Mouse (Mus musculus) G1E (cell line): ENCODE results near the gene Sdhaf1.

Experiments
- CTCF ChIP-seq: IDR thresholded peaks from 2 replicates; pipeline ENCODE4 v1.5.1; 2012; ENCODE audit warnings: low read depth, low read length, inconsistent platforms, mixed read lengths
- GATA1 ChIP-seq: IDR thresholded peaks from 2 replicates; pipeline ENCODE4 v1.6.1; 2012; ENCODE audit warnings: borderline replicate concordance, low read length, inconsistent platforms, mixed read lengths
- GATA2 ChIP-seq: IDR thresholded peaks from 2 replicates; pipeline ENCODE4 v1.6.1; 2012; ENCODE audit warnings: low read depth, low read length, inconsistent platforms, borderline replicate concordance
- POLR2AphosphoS5 ChIP-seq: IDR thresholded peaks from 2 replicates; pipeline ENCODE4 v1.6.1; 2012; ENCODE audit warnings: low read depth, low read length, inconsistent platforms; ENCODE audit not compliant: insufficient replicate concordance

DNA sequence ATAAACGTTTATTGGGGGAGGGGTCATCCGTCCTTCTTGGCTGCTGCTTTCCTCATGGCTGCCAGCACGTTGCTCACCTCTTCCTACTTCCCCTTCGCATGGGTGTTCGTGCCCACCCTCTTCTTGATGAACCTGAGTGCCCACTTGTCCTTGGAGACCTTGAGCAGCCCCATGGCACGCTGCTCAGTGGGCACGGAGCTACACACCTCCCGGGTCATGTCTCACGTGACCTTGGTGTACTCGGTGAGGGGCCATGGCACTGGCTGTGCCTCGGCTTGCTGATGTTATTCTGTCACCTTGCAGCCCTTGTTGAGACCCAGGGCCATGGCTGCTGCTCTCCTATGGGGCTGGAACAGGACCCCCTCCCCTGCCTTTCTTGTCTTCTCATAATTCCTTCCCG lies 13.6 kb downstream of the Sdhaf1 start:
- TF ChIP-seq CTCF (no peak), POLR2AphosphoS5 (no peak), GATA1 (no peak), GATA2 (no peak)
